19 mouse cellular contexts compared by ENCODE assay signal in genomic region chr8:69847167-69848065, GRCm38 (mm10). TPM values are rescaled to one million over a fixed set of nuclear protein-coding genes. Genes with fewer than 3 reads are reported as not detected.
"Had no signal": no experiment of that assay in that cellular context is flagged by ENCODE, and none has a peak within 500 bp of the region (broad histone marks: within the 10 kb centered on the region; RNA-seq: fewer than 3 reads in every experiment).

No protein-coding gene starts in this region.

- H3K9ac ChIP-seq: intestine, embryonic 15.5 days; liver, embryonic 15.5 days; neural tube, embryonic 12.5 days had no signal

- ATAC-seq: intestine, embryonic 15.5 days had no signal

- H3K9me3 ChIP-seq: intestine, embryonic 15.5 days; limb, embryonic 10.5 days; liver, embryonic 15.5 days; neural tube, embryonic 12.5 days had no signal

- H3K4me1 ChIP-seq: intestine, embryonic 15.5 days; limb, embryonic 10.5 days; neural tube, embryonic 12.5 days had no signal

- H3K27me3 ChIP-seq: intestine, embryonic 15.5 days; liver, embryonic 15.5 days; neural tube, embryonic 12.5 days had no signal

- H3K4me3 ChIP-seq: intestine, embryonic 15.5 days; layer of hippocampus, adult 2 months; limb, embryonic 10.5 days; liver, embryonic 15.5 days; myocyte; neural tube, embryonic 12.5 days had no signal

- H3K27ac ChIP-seq: intestine, embryonic 15.5 days; layer of hippocampus, adult 2 months; limb, embryonic 10.5 days; liver, embryonic 15.5 days; neural tube, embryonic 12.5 days had no signal

- H3K36me3 ChIP-seq: intestine, embryonic 15.5 days; limb, embryonic 10.5 days; liver, embryonic 15.5 days; neural tube, embryonic 12.5 days had no signal

- H3K4me2 ChIP-seq: intestine, embryonic 15.5 days; liver, embryonic 11.5 days; liver, embryonic 15.5 days; neural tube, embryonic 12.5 days had no signal

- DNase-seq: kidney, adult 18-20 months; kidney, postnatal 10 days; kidney, postnatal 4 days; lung, postnatal 36 days; midbrain, embryonic 14.5 days; retina, postnatal 1 day; right cerebral cortex, postnatal 4 days; spleen, adult 18-20 months; thymus, adult 18-20 months; thymus, postnatal 14 days had no signal

RNA-seq across cellular contexts. Expression of gene Cilp2, which starts 40.1 kb away (rescaled TPM):
- total RNA-seq: megakaryocyte progenitor cell, adult 5-6 weeks; neutrophil, adult 5-6 weeks had no signal
